Mouse (Mus musculus) ES-Bruce4 (cell line): ENCODE data around the gene Ube2h. TPM values are rescaled to one million over a fixed set of nuclear protein-coding genes. Genes with fewer than 3 reads are reported as not detected.
A peak's percentile ranks its signal among the peaks of the same experiment; 100 is the strongest.

ENCODE experiments used
- H3K27ac ChIP-seq: 2 replicates; pipeline ENCODE4 v1.5.1; 2012; ENCODE audit warnings: low read length, inconsistent platforms; ENCODE audit not compliant: insufficient read depth
- H3K27me3 ChIP-seq: 2 replicates; pipeline ENCODE4 v1.6.1; 2012; ENCODE audit warnings: mild to moderate bottlenecking, low read length, inconsistent platforms; ENCODE audit not compliant: control insufficient read depth, poor library complexity, insufficient read depth, severe bottlenecking
- H3K36me3 ChIP-seq: 2 replicates; pipeline ENCODE4 v1.6.1; 2012; ENCODE audit warnings: inconsistent platforms, mild to moderate bottlenecking, low read length, moderate library complexity; ENCODE audit not compliant: control insufficient read depth, poor library complexity, insufficient read depth, severe bottlenecking
- H3K4me1 ChIP-seq: one replicate; pipeline ENCODE4 v1.8.1; 2011; ENCODE audit warnings: low read length; ENCODE audit not compliant: control insufficient read depth, insufficient read depth
- H3K4me3 ChIP-seq: 2 replicates; pipeline ENCODE4 v1.5.1; 2011; ENCODE audit warnings: low read depth, mild to moderate bottlenecking, low read length
- H3K9ac ChIP-seq: 2 replicates; pipeline ENCODE4 v1.6.1; 2012; ENCODE audit warnings: low read depth, mild to moderate bottlenecking, inconsistent platforms; ENCODE audit not compliant: poor library complexity, severe bottlenecking
- H3K9me3 ChIP-seq: replicated peaks from 2 replicates; pipeline ENCODE4 v1.6.1; 2012; ENCODE audit warnings: mild to moderate bottlenecking, low read length, inconsistent platforms; ENCODE audit not compliant: control insufficient read depth, poor library complexity, insufficient read depth, severe bottlenecking
- CTCF ChIP-seq: IDR thresholded peaks from one replicate; pipeline ENCODE4 v1.8.1; 2011; ENCODE audit warnings: low read depth, low read length
- EP300 ChIP-seq: IDR thresholded peaks from 2 replicates; pipeline ENCODE4 v1.6.1; 2011; ENCODE audit warnings: low read depth, low read length; ENCODE audit not compliant: insufficient read depth
- POLR2A ChIP-seq: IDR thresholded peaks from one replicate; pipeline ENCODE4 v1.8.1; 2011; ENCODE audit warnings: low read length; ENCODE audit not compliant: insufficient read depth
- polyA plus RNA-seq: library from polyadenylated mRNA; stranded (reverse); fragments of >200 nt; gene quantifications from 2 replicates; pipeline ENCODE4 v1.2.4, GENCODE M21; 2011; ENCODE audit warnings: low read depth; ENCODE audit not compliant: missing spikeins, insufficient read depth, insufficient read length

Gene Ube2h
- polyA plus RNA-seq, 1 experiment, result 64.6 TPM

GRCm38 (mm10) chr6:30171226-30171625, 133.1 kb downstream of the Ube2h start:
- Histone ChIP-seq H3K9ac (no peak overlapping the region), H3K36me3 (peaks cover 6% of the 10 kb centered on the region), H3K4me1 (peaks cover 26% of the 10 kb centered on the region), H3K27me3 (no peaks in the 10 kb centered on the region), H3K9me3 (no peaks in the 10 kb centered on the region), H3K27ac (peak overlapping the region; percentile 55), H3K4me3 (0 out of 2 replicates have a peak overlapping the region, but pooled peaks have one; percentile 14)
- TF ChIP-seq CTCF, result no peak
- TF ChIP-seq EP300, result no peak
- TF ChIP-seq POLR2A, result no peak

GRCm38 (mm10) chr6:30169148-30169547, 135.2 kb downstream of the Ube2h start:
- Histone ChIP-seq H3K9me3 (no peaks in the 10 kb centered on the region), H3K4me3 (no peak overlapping the region), H3K36me3 (peaks cover 9% of the 10 kb centered on the region), H3K4me1 (peaks cover 33% of the 10 kb centered on the region), H3K9ac (no peak overlapping the region), H3K27ac (peak overlapping the region; percentile 78), H3K27me3 (no peaks in the 10 kb centered on the region)
- TF ChIP-seq CTCF (no peak), POLR2A (no peak), EP300 (no peak)

GRCm38 (mm10) chr6:30168275-30168674, 136.1 kb downstream of the Ube2h start:
- Histone ChIP-seq H3K36me3 (peaks cover 13% of the 10 kb centered on the region), H3K9ac (no peak overlapping the region), H3K9me3 (no peaks in the 10 kb centered on the region), H3K4me1 (peaks cover 33% of the 10 kb centered on the region), H3K27ac (peak overlapping the region; percentile 78), H3K27me3 (no peaks in the 10 kb centered on the region), H3K4me3 (no peak overlapping the region)
- TF ChIP-seq EP300, result no peak
- TF ChIP-seq POLR2A, result no peak
- TF ChIP-seq CTCF, result no peak

- Histone ChIP-seq H3K9me3 (no peaks in the 10 kb centered on the region), H3K27ac (peak overlapping the region; percentile 78), H3K9ac (no peak overlapping the region), H3K4me1 (peaks cover 33% of the 10 kb centered on the region), H3K27me3 (no peaks in the 10 kb centered on the region), H3K4me3 (peak overlapping the region; percentile 19; the same call in 1 of the 2 replicates), H3K36me3 (peaks cover 13% of the 10 kb centered on the region)
- TF ChIP-seq POLR2A (no peak), CTCF (no peak), EP300 (no peak)
These were observed 137.1 kb downstream of the Ube2h start for GRCm38 (mm10) chr6:30167192-30167591.

- TF ChIP-seq POLR2A (no peak), EP300 (no peak), CTCF (no peak)
- Histone ChIP-seq H3K27ac (peak overlapping the region; percentile 37), H3K36me3 (peaks cover 13% of the 10 kb centered on the region), H3K9ac (peak overlapping the region; percentile 8), H3K9me3 (no peaks in the 10 kb centered on the region), H3K4me3 (no peak overlapping the region), H3K27me3 (no peaks in the 10 kb centered on the region), H3K4me1 (peaks cover 37% of the 10 kb centered on the region)
These were observed 138.0 kb downstream of the Ube2h start for GRCm38 (mm10) chr6:30166349-30166748.

- Histone ChIP-seq H3K27ac (peak overlapping the region; percentile 87), H3K27me3 (no peaks in the 10 kb centered on the region), H3K4me1 (peaks cover 25% of the 10 kb centered on the region), H3K36me3 (peaks cover 6% of the 10 kb centered on the region), H3K9ac (peak overlapping the region; percentile 32), H3K4me3 (0 out of 2 replicates have a peak overlapping the region, but pooled peaks have one; percentile 2), H3K9me3 (no peaks in the 10 kb centered on the region)
- TF ChIP-seq CTCF (no peak), POLR2A (no peak), EP300 (peak; percentile 77)
These were observed 142.2 kb downstream of the Ube2h start for GRCm38 (mm10) chr6:30162091-30162490.
